Mouse (Mus musculus): ENCODE measurements at regions not wholly inside any gene's neighbourhood (a gene's known extent, or its start where the extent isn't known, plus 50 kb on each side); places are given as distances from the start of the nearest gene placed in this dataset.

DNA sequence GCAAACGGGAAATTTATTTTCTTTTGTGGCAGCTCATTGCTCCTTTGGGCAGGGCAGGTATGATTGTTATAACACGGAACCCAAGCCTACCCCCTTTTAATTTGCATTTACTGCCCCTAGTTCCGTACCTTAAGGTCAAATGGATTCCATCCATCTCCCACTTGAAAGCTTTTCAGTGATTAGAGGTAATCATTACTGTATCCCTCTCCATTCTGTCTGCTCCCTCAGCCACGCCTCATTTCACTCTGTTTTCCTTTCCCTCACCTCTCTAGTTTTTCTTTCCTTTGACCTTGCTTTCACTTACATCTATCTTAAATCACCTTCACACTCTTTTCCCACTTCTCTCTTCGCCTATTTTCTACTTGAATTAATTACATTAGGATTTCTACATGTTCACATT lies 481.2 kb upstream of the Pdzrn3 start:
- Histone ChIP-seq H3K4me1 (replicated peaks) (no peaks in the 10 kb centered on the region), H3K27ac (replicated peaks) (no peak overlapping the region), H3K4me2 (no peak overlapping the region), H3K27me3 (no peaks in the 10 kb centered on the region), H3K9ac (no peak overlapping the region), H3K9me3 (no peaks in the 10 kb centered on the region), H3K36me3 (no peaks in the 10 kb centered on the region), H3K4me3 (no peak overlapping the region)
- ATAC-seq (ENCODE audit: low read depth) = no peak
- 39% methylated on average over 5 of the region's 5 CpGs for WGBS

DNA sequence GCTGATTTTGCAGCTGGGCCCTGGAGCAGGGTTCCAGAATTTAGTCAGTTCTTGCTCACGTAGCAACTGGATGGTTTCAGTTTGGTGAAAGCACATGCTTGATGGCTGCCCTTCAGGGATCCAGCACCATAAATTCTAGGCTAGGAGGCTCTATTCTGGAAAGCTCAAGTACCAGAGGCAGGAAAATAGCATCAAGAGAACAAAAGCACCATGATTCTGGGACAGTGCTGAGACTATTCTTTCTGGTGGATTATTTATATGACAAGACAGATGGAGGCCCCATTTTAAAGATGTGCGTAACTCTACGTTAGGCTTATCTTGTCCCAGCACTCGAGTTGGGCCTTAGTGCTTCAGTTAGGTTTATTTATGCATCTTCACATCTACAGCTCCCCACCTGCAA lies 463.0 kb upstream of the Pdzrn3 start:
- H3K9ac ChIP-seq = no peak overlapping the region
- no peaks in the 10 kb centered on the region for H3K9me3 ChIP-seq

DNA sequence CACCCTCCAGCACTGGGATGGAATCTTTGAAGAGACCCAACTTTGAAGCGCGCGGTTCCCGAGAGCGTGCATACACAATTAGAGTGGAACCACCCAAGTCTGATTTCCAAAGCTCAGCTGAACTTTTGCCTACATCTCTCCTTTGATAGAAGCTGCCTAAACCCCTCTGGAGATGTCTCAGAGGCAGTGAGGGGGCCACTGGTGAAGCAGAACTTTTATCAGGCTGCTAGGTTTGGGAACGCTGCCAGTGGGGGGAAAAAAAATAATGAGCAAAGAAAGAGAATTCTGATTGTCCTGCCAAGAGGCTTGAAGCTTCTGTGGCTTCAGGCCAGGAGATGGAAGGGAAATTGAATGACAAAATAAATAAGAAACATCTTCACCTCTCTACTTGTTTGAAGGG lies 459.9 kb upstream of the Pdzrn3 start:
- Histone ChIP-seq H3K27ac (replicated peaks) (no peak overlapping the region), H3K9ac (no peak overlapping the region), H3K27me3 (no peaks in the 10 kb centered on the region), H3K9me3 (no peaks in the 10 kb centered on the region), H3K4me1 (replicated peaks) (no peaks in the 10 kb centered on the region), H3K4me3 (no peak overlapping the region), H3K4me2 (no peak overlapping the region), H3K36me3 (no peaks in the 10 kb centered on the region)
- ATAC-seq (ENCODE audit: low read depth) = no peak
- WGBS = 81% methylated on average over 6 of the region's 6 CpGs

More for the DNA sequence above, 463.0 kb upstream of the Pdzrn3 start:
- no peak overlapping the region for H3K4me2 ChIP-seq
- no peaks in the 10 kb centered on the region for H3K4me1 ChIP-seq (replicated peaks)
- H3K4me3 ChIP-seq = no peak overlapping the region
- 77% methylated on average over 4 of the region's 4 CpGs for WGBS
- H3K27ac ChIP-seq (replicated peaks) = no peak overlapping the region
- no peak for ATAC-seq (ENCODE audit: low read depth)
- H3K36me3 ChIP-seq = no peaks in the 10 kb centered on the region
- H3K27me3 ChIP-seq = no peaks in the 10 kb centered on the region

DNA sequence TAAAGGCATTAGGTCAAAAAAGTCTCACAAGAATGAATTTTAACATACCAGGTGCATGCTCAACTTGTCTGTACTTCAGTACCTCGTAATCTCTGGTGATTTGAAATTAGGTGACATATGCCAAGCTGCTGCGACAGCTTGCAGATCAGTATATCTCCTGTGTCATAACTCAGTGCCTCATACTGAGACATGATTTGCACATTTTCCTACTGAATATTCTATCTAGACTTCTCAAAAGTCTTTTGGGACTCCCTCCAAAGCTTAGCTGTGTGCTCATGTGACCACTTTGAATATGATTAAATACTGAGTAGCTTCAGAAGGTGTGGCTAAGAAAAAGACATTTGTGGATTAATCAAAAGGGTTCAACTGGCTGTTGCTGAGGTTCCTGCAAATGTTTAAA lies 416.3 kb upstream of the Pdzrn3 start:
- 74% methylated on average over 2 of the region's 2 CpGs for WGBS
- Histone ChIP-seq H3K9ac (no peak overlapping the region), H3K4me3 (no peak overlapping the region), H3K4me1 (replicated peaks) (0 out of 2 replicates have a peak, but pooled peaks cover 2% of the 10 kb centered on the region), H3K9me3 (no peaks in the 10 kb centered on the region), H3K4me2 (no peak overlapping the region), H3K27ac (replicated peaks) (no peak overlapping the region), H3K36me3 (no peaks in the 10 kb centered on the region), H3K27me3 (no peaks in the 10 kb centered on the region)
- ATAC-seq (ENCODE audit: low read depth) = no peak

DNA sequence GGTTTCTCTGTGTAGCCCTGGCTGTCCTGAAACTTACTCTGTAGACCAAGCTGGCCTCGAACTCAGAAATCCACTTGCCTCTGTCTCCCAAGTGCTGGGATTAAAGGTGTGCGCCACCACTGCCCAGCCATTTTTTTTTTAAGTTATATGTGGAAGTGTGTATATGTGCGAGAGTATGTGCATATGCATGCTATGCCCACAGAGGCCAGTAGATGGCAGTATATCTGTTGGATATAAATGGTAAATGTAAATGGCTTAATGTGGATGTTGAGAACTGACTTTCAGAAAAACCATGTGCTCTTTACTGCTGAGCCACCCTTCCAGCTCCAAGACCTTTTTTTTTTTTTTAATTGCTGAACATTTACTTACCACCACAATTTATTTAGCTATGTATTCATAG lies 400.2 kb upstream of the Pdzrn3 start:
- no peak overlapping the region for H3K4me3 ChIP-seq
- H3K9me3 ChIP-seq = 0 out of 2 replicates have a peak, but pooled peaks cover 4% of the 10 kb centered on the region
- no peak overlapping the region for H3K9ac ChIP-seq
- no peak overlapping the region for H3K27ac ChIP-seq (replicated peaks)
- ATAC-seq (ENCODE audit: low read depth) = no peak
- WGBS = 94% methylated on average over 3 of the region's 3 CpGs
- no peak overlapping the region for H3K4me2 ChIP-seq
- no peaks in the 10 kb centered on the region for H3K4me1 ChIP-seq (replicated peaks)
- no peaks in the 10 kb centered on the region for H3K36me3 ChIP-seq
- H3K27me3 ChIP-seq = no peaks in the 10 kb centered on the region

DNA sequence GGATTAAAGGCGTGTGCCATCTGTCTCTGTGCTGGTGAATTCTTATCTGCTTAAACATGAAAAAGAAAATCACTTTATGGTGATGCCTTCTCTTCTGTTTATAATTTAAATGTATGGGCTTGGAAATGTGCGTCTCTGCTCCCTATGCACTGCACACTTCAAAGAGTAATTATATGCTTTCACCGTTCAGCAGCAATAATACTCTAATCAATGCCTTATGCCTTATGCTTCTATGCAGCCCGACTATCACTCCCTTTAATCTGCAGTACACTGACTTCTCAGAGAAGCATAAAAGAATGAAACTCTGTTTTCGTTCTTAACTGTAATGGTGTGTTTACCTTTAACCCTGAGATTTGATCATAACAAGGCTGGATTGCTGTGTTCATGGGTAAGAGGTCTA lies 395.5 kb upstream of the Pdzrn3 start:
- Histone ChIP-seq H3K4me3 (no peak overlapping the region), H3K4me2 (no peak overlapping the region), H3K27me3 (no peaks in the 10 kb centered on the region), H3K27ac (replicated peaks) (no peak overlapping the region), H3K36me3 (no peaks in the 10 kb centered on the region), H3K9ac (no peak overlapping the region), H3K9me3 (0 out of 2 replicates have a peak, but pooled peaks cover 4% of the 10 kb centered on the region), H3K4me1 (replicated peaks) (no peaks in the 10 kb centered on the region)
- ATAC-seq (ENCODE audit: low read depth) = no peak
- 79% methylated on average over 5 of the region's 5 CpGs for WGBS

DNA sequence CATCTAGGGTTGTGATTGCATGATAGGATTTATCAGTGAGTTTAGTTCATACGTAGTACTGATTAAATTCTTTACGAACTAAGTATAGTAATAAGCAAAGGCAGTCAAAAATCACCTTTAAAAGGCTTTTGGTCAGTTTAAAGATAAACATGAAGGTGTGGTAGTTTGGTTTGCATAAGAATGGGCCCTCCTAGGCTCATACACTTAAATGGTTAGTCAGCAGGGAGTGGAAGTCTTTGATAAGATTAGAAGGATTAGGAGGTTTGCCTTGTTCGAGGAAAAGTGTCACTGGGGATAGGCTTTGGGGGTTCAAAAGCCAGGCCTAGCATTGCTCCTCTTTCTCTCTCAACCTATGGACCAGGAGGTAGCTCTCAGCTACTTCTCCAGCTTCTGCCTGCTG lies 357.4 kb upstream of the Pdzrn3 start:
- WGBS = 67% methylated on average over 3 of the region's 3 CpGs

DNA sequence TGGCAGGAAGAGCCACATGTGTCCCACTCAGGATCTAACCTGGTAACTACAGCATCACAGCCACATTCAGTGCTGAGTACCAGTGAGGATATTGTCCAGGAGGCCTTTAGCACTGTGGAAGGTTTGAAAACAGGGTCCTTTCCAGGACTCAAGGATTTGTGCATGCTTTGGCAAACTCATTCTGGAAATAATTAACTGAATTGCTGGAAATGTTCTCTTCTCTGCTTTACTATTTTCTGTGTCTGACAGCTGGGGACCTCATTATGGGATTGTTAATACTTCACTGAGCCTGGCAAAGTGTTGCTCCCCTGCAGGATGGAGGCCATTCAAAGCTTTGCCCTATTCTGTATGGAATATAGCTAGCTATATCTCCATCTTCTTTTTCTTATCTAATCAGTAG lies 342.8 kb upstream of the Pdzrn3 start:
- no peak overlapping the region for H3K4me2 ChIP-seq
- H3K9me3 ChIP-seq = no peaks in the 10 kb centered on the region
- no peak overlapping the region for H3K4me3 ChIP-seq
- no peak for ATAC-seq (ENCODE audit: low read depth)
- H3K27ac ChIP-seq (replicated peaks) = no peak overlapping the region
- no peaks in the 10 kb centered on the region for H3K27me3 ChIP-seq
- no peaks in the 10 kb centered on the region for H3K36me3 ChIP-seq
- no peak overlapping the region for H3K9ac ChIP-seq
- no peaks in the 10 kb centered on the region for H3K4me1 ChIP-seq (replicated peaks)

More for the DNA sequence above, 357.4 kb upstream of the Pdzrn3 start:
- Histone ChIP-seq H3K9me3 (no peaks in the 10 kb centered on the region), H3K9ac (no peak overlapping the region), H3K27me3 (no peaks in the 10 kb centered on the region), H3K4me2 (no peak overlapping the region), H3K4me1 (replicated peaks) (no peaks in the 10 kb centered on the region), H3K27ac (replicated peaks) (no peak overlapping the region), H3K36me3 (no peaks in the 10 kb centered on the region), H3K4me3 (no peak overlapping the region)
- no peak for ATAC-seq (ENCODE audit: low read depth)

DNA sequence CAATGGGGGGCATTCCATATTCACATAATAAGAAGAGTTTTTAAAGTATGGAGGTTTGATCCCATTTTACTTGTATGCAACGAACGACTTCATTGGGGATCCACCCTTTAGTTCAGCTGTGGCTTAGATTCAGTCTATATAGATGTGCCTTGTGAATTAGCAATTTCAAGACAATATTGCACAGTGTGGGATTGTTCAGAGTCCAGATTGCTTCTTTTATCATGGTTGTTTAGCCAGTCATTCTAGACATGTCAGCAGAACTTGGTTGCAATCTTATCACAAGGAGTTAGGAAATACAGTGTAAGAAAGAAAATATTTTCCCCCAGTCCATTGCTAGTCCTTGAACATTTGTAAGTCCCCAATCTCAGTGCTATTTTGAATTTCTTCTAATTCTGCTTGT lies 312.0 kb upstream of the Pdzrn3 start:
- 95% methylated on average over 2 of the region's 2 CpGs for WGBS
- H3K27me3 ChIP-seq = no peaks in the 10 kb centered on the region
- no peak overlapping the region for H3K27ac ChIP-seq (replicated peaks)
- H3K36me3 ChIP-seq = no peaks in the 10 kb centered on the region
- no peak for ATAC-seq (ENCODE audit: low read depth)
- no peaks in the 10 kb centered on the region; the same call in 1 of the 2 replicates for H3K4me1 ChIP-seq (replicated peaks)
- H3K4me3 ChIP-seq = no peak overlapping the region
- no peak overlapping the region for H3K9ac ChIP-seq
- no peak overlapping the region for H3K4me2 ChIP-seq
- H3K9me3 ChIP-seq = no peaks in the 10 kb centered on the region

DNA sequence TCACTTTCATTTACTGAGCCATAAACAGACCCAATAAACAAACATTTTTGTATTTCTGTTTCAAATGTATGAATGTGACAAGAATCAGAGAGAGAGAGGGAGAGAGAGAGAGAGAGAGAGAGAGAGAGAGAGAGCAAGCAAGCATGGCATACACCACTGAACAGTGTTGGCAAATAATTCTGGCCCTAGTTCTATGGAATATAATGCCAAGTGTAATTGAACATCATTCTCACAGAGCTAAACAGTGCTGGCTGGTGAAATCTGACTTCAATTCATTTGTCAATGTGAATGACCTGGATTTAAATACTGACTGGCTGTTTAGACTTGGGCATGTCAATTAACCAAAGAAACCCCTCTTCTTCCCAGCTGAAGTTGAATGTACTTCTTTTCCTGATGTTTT lies 308.9 kb upstream of the Pdzrn3 start:
- Histone ChIP-seq H3K4me1 (replicated peaks) (no peaks in the 10 kb centered on the region; the same call in 1 of the 2 replicates), H3K36me3 (no peaks in the 10 kb centered on the region), H3K27ac (replicated peaks) (no peak overlapping the region), H3K9ac (no peak overlapping the region), H3K4me2 (no peak overlapping the region), H3K27me3 (no peaks in the 10 kb centered on the region), H3K9me3 (no peaks in the 10 kb centered on the region), H3K4me3 (no peak overlapping the region)
- no peak for ATAC-seq (ENCODE audit: low read depth)

DNA sequence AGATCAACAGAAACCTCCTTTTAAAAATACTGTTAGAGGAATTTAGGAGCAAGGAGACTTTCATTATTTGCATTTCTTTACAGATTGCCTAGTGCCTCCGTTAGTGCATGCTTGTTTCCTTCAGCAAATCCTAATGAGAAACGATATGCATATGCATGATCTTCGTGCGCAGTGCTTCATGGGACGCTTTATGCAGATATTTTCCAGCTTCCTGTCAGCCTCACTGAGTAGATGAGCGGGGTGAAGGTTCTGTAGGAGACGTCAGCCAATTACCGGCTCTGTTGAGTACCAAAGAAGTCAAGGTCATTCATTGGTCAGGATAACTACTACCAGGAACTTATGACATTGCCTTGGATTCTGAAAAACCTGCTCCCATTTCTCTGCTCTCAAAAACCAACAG lies 308.0 kb upstream of the Pdzrn3 start:
- 47% methylated on average over 8 of the region's 8 CpGs for WGBS
- H3K36me3 ChIP-seq = no peaks in the 10 kb centered on the region
- ATAC-seq (ENCODE audit: low read depth) = no peak
- H3K4me3 ChIP-seq = peak overlapping the region; percentile 7; the same call in 1 of the 2 replicates
- no peaks in the 10 kb centered on the region for H3K9me3 ChIP-seq
- no peaks in the 10 kb centered on the region for H3K27me3 ChIP-seq
- no peak overlapping the region for H3K27ac ChIP-seq (replicated peaks)
- peak overlapping the region; percentile 40 for H3K4me2 ChIP-seq
- no peak overlapping the region for H3K9ac ChIP-seq
- no peaks in the 10 kb centered on the region; the same call in 1 of the 2 replicates for H3K4me1 ChIP-seq (replicated peaks)

DNA sequence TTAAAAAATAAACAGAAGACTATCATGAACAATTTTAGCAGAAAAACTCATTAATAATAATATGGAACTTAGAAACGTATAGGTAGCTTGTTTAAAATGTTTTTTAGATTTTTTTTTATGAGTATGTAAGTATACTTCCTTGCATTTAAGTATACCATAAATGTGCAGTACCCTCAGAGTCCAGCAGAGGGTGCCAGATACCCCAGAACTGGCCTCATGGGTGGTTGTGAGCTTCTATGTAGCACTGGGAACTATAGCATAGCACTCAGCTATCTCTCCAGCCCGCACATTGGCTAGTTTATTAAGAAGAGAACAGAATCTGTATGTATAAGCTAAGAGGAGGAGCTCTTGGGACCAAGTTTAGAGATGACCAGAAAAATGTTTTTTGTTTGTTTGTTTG lies 306.7 kb upstream of the Pdzrn3 start:
- Histone ChIP-seq H3K9ac (no peak overlapping the region), H3K36me3 (no peaks in the 10 kb centered on the region), H3K4me2 (no peak overlapping the region), H3K27me3 (no peaks in the 10 kb centered on the region), H3K4me3 (no peak overlapping the region), H3K9me3 (no peaks in the 10 kb centered on the region), H3K27ac (replicated peaks) (no peak overlapping the region), H3K4me1 (replicated peaks) (no peaks in the 10 kb centered on the region; the same call in 1 of the 2 replicates)
- ATAC-seq (ENCODE audit: low read depth) = no peak
- WGBS = 65% methylated on average over 2 of the region's 2 CpGs

DNA sequence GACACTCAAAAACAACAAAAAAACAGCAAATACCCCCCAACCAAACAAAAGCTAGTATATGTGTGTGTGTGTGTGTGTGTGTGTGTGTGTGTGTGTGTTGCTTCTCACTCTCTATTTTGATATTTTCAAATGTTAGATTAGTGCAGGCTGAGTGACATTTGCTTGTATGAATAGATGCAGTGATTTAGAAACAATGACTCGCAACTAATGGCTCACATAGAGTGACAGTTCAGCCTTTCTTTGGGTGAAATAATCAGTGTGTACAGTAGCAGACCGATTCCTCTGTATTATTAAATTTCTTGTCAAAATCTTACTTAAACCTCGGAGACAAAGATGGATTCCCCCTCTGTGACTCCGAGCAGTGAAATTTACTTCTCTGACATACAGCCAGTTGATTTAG lies 297.1 kb upstream of the Pdzrn3 start:
- no peak for ATAC-seq (ENCODE audit: low read depth)
- H3K4me3 ChIP-seq = no peak overlapping the region
- H3K4me1 ChIP-seq (replicated peaks) = no peaks in the 10 kb centered on the region
- H3K9me3 ChIP-seq = no peaks in the 10 kb centered on the region
- H3K27me3 ChIP-seq = no peaks in the 10 kb centered on the region
- no peak overlapping the region for H3K27ac ChIP-seq (replicated peaks)
- 62% methylated on average over 4 of the region's 4 CpGs for WGBS
- no peaks in the 10 kb centered on the region for H3K36me3 ChIP-seq
- no peak overlapping the region for H3K9ac ChIP-seq
- H3K4me2 ChIP-seq = no peak overlapping the region
